ENCODE assay signal across 8 mouse cellular contexts in the genomic region with DNA sequence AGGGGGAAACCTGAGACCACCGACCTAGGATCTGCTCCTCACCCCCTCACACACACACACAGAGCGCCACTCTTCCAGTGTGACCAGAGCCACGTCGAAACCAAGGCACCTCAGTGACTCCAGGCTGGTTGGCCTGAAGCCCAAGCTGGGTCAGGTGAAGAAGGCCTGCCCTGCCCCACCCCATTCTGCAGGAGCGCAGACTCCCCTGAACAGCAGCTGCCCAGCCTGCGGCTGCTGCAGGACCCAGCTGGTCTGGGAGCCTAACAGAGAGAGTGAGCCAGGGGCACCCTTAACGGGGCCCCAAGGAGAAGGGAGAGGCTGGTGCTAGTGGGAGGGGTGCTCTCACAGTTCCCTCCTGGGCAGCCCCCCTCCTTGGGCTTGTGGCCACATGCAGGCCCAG. TPM values are rescaled to one million over a fixed set of nuclear protein-coding genes. Genes with fewer than 3 reads are reported as not detected.
A peak's percentile ranks its signal among the peaks of the same experiment; 100 is the strongest.
DNase-seq lines count a peak whose midpoint lies in the region; ATAC-seq and TF ChIP-seq lines count a peak whose summit lies in the region.

No protein-coding gene starts in this region.

- no peaks in the 10 kb centered on the region for H3K36me3 ChIP-seq in forebrain, embryonic 11.5 days (ENCODE audit: control insufficient read depth, insufficient read depth, low read length)
- no peaks in the 10 kb centered on the region for H3K36me3 ChIP-seq in forebrain, postnatal 0 days (ENCODE audit: insufficient read depth)
- no peaks in the 10 kb centered on the region for H3K36me3 ChIP-seq in embryonic facial prominence, embryonic 11.5 days (replicated peaks; ENCODE audit: control insufficient read depth, insufficient read depth, low read depth, low read length)
- no peaks in the 10 kb centered on the region for H3K36me3 ChIP-seq in intestine, embryonic 15.5 days

- TF ChIP-seq POLR2A in lung, adult 2 months (IDR thresholded peaks at IDR 0.05; ENCODE audit: borderline replicate concordance, extremely low read depth, low read depth, low read length) = no peak

- H3K9me3 ChIP-seq in forebrain, embryonic 11.5 days (ENCODE audit: control insufficient read depth, low read length) = no peaks in the 10 kb centered on the region
- H3K9me3 ChIP-seq in forebrain, postnatal 0 days (ENCODE audit: low read length) = no peaks in the 10 kb centered on the region
- H3K9me3 ChIP-seq in embryonic facial prominence, embryonic 11.5 days (replicated peaks; ENCODE audit: control insufficient read depth, low read length) = no peaks in the 10 kb centered on the region
- H3K9me3 ChIP-seq in intestine, embryonic 15.5 days = no peaks in the 10 kb centered on the region

- no peak overlapping the region for H3K9ac ChIP-seq in forebrain, embryonic 11.5 days (ENCODE audit: low read length)
- H3K9ac ChIP-seq in forebrain, postnatal 0 days = no peak overlapping the region
- 0 out of 2 replicates have a peak overlapping the region, but pooled peaks have one; percentile 22 for H3K9ac ChIP-seq in embryonic facial prominence, embryonic 11.5 days (replicated peaks; ENCODE audit: low read length)
- no peak overlapping the region for H3K9ac ChIP-seq in intestine, embryonic 15.5 days

- no peak for TF ChIP-seq CTCF in forebrain, postnatal 0 days (IDR thresholded peaks at IDR 0.05; ENCODE audit: low read depth)
- TF ChIP-seq CTCF in lung, adult 2 months (IDR thresholded peaks at IDR 0.05; ENCODE audit: insufficient read depth, low read length) = no peak

- no peak overlapping the region for H3K4me2 ChIP-seq in forebrain, embryonic 11.5 days (ENCODE audit: low read depth, low read length, severe bottlenecking)
- H3K4me2 ChIP-seq in forebrain, postnatal 0 days (ENCODE audit: low read depth) = no peak overlapping the region
- no peak overlapping the region for H3K4me2 ChIP-seq in embryonic facial prominence, embryonic 11.5 days (ENCODE audit: low read depth, low read length)
- peak overlapping the region; percentile 19 for H3K4me2 ChIP-seq in intestine, embryonic 15.5 days (replicated peaks)

- H3K4me1 ChIP-seq in forebrain, embryonic 11.5 days (replicated peaks; ENCODE audit: control insufficient read depth, insufficient read depth, low read length) = peaks cover 8% of the 10 kb centered on the region; the same call in 1 of the 2 replicates
- no peaks in the 10 kb centered on the region for H3K4me1 ChIP-seq in forebrain, postnatal 0 days (ENCODE audit: insufficient read depth)
- peaks cover 5% of the 10 kb centered on the region for H3K4me1 ChIP-seq in embryonic facial prominence, embryonic 11.5 days (ENCODE audit: control insufficient read depth, insufficient read depth, low read length)
- H3K4me1 ChIP-seq in intestine, embryonic 15.5 days (replicated peaks) = peaks cover 47% of the 10 kb centered on the region
- peaks cover 2% of the 10 kb centered on the region; the same call in 1 of the 2 replicates for H3K4me1 ChIP-seq in lung, adult 2 months (ENCODE audit: control insufficient read depth, insufficient read depth, low read length)

- no peaks in the 10 kb centered on the region for H3K27me3 ChIP-seq in forebrain, embryonic 11.5 days (ENCODE audit: control insufficient read depth, insufficient read depth, low read length)
- H3K27me3 ChIP-seq in forebrain, postnatal 0 days (ENCODE audit: insufficient read depth, low read length) = no peaks in the 10 kb centered on the region
- H3K27me3 ChIP-seq in embryonic facial prominence, embryonic 11.5 days (ENCODE audit: control insufficient read depth, insufficient read depth, low read length) = no peaks in the 10 kb centered on the region
- H3K27me3 ChIP-seq in intestine, embryonic 15.5 days (replicated peaks) = no peaks in the 10 kb centered on the region

- DNase-seq in forebrain, embryonic 11.5 days (ENCODE audit: low spot score) = no peak
- no peak for DNase-seq in forebrain, postnatal 0 days
- no peak for DNase-seq in embryonic facial prominence, embryonic 11.5 days (ENCODE audit: low spot score)
- peak; percentile 48 for DNase-seq in lung, adult 2 months
- DNase-seq in frontal cortex, postnatal 36 days (ENCODE audit: low spot score in 2 of 2) = no peak
- DNase-seq in layer of hippocampus, adult 8-10 months (ENCODE audit: low spot score in 2 of 2) = no peak
- no peak for DNase-seq in left cerebral cortex, postnatal 36 days (ENCODE audit: low spot score in 2 of 2)

- 20% methylated on average over 7 of the region's 7 CpGs for WGBS in forebrain, embryonic 11.5 days
- 37% methylated on average over 7 of the region's 7 CpGs for WGBS in forebrain, postnatal 0 days
- 22% methylated on average over 7 of the region's 7 CpGs for WGBS in embryonic facial prominence, embryonic 11.5 days
- WGBS in intestine, embryonic 15.5 days = 26% methylated on average over 7 of the region's 7 CpGs
- 53% methylated on average over 7 of the region's 7 CpGs for WGBS in lung, adult 2 months

- no peak overlapping the region for H3K27ac ChIP-seq in forebrain, embryonic 11.5 days (ENCODE audit: low read depth, low read length)
- H3K27ac ChIP-seq in forebrain, postnatal 0 days (ENCODE audit: low read depth, low read length) = no peak overlapping the region
- H3K27ac ChIP-seq in embryonic facial prominence, embryonic 11.5 days (replicated peaks; ENCODE audit: low read depth, low read length) = no peak overlapping the region
- H3K27ac ChIP-seq in intestine, embryonic 15.5 days = peak overlapping the region; percentile 58

- intact Hi-C loops in left cerebral cortex, postnatal 36 days (cut with DNase I) = no loop called here

- H3K4me3 ChIP-seq in forebrain, embryonic 11.5 days (ENCODE audit: low read depth, low read length) = no peak overlapping the region
- H3K4me3 ChIP-seq in forebrain, postnatal 0 days (ENCODE audit: low read depth, low read length) = no peak overlapping the region
- no peak overlapping the region for H3K4me3 ChIP-seq in embryonic facial prominence, embryonic 11.5 days (ENCODE audit: low read depth, low read length)
- H3K4me3 ChIP-seq in intestine, embryonic 15.5 days (replicated peaks) = no peak overlapping the region
- H3K4me3 ChIP-seq in lung, adult 2 months (replicated peaks; ENCODE audit: extremely low read depth, low read depth, low read length) = no peak overlapping the region

- 0 out of 2 replicates have a peak, but pooled peaks have one; percentile 10 for ATAC-seq in forebrain, embryonic 11.5 days (replicated peaks; ENCODE audit: low FRiP score)
- no peak for ATAC-seq in forebrain, postnatal 0 days
- peak; percentile 31; the same call in 1 of the 2 replicates for ATAC-seq in embryonic facial prominence, embryonic 11.5 days (replicated peaks; ENCODE audit: insufficient number of reproducible peaks, low FRiP score, low TSS enrichment, low read depth)
- ATAC-seq in intestine, embryonic 15.5 days = peak; percentile 92

RNA-seq across cellular contexts. Expression of gene Prdm11, which starts 10.3 kb away (rescaled TPM):
- polyA plus RNA-seq in forebrain, embryonic 11.5 days (2014; fragmentation: Nextera tagmentation; extraction: Ambion mirVana) = 1.8 and 1.9 TPM in 2 replicates
- 7.8 and 7.9 TPM in 2 replicates for total RNA-seq in forebrain, postnatal 0 days (2014; rRNA removed)
- 1.5 and 1.9 TPM in 2 replicates for polyA plus RNA-seq in forebrain, postnatal 0 days (2015; fragmentation: Nextera tagmentation; extraction: Ambion mirVana)
- polyA plus RNA-seq in embryonic facial prominence, embryonic 11.5 days (2014; fragmentation: Nextera tagmentation; extraction: Ambion mirVana) = 1.8 and 2.7 TPM in 2 replicates
- 8.0 and 8.6 TPM in 2 replicates for polyA plus RNA-seq in intestine, embryonic 15.5 days (2015; fragmentation: Nextera tagmentation; extraction: Ambion mirVana)
- 12.3 and 14.1 TPM in 2 replicates for polyA plus RNA-seq in lung, adult 2 months (2012; rRNA removed)
- total RNA-seq in layer of hippocampus, adult 8-10 months (2022) = 10 to 100 TPM; 23.7 to 29.5 (median 26.6) TPM
- 10 to 100 TPM; 21.0 to 25.1 TPM for total RNA-seq in left cerebral cortex, postnatal 36 days (2021)
